Mouse (Mus musculus) neural tube, embryonic 14.5 days (tissue): ENCODE data around the gene Uggt1. TPM values are rescaled to one million over a fixed set of nuclear protein-coding genes. Genes with fewer than 3 reads are reported as not detected.

ENCODE experiments used
- microRNA-seq: library from miRNA; unstranded; fragments of <30 nt; microRNA quantifications from one replicate; pipeline ENCODE4, GENCODE M21; 2016
- polyA plus RNA-seq: library from polyadenylated mRNA; unstranded; fragments of >200 nt; fragmentation: Nextera tagmentation; extraction: Ambion mirVana; gene quantifications from 2 replicates; pipeline ENCODE4 v1.2.1, GENCODE M21; 2014

Uggt1 gene
- polyA plus RNA-seq, 1 experiment from 2014 or later: 61.6 TPM

Small RNAs within 50 kb of the gene (microRNA-seq; reads per million reads assigned to microRNA genes)
- gene Mir6897: 4.0 reads per million, percentile 6 among the genes with 10 or more reads in this experiment

Other genes with a start within 250 kb of the Uggt1 start
- gene Hs6st1, start 176.3 kb downstream of the Uggt1 start, polyA plus RNA-seq: 17.7 and 18.1 TPM in 2 replicates
- 1.1 and 2.1 TPM in 2 replicates for gene Neurl3, start 30.0 kb upstream of the Uggt1 start, polyA plus RNA-seq
- gene Arid5a, start 63.0 kb upstream of the Uggt1 start, polyA plus RNA-seq: 2.5 and 4.3 TPM in 2 replicates
- gene Kansl3, start 124.5 kb upstream of the Uggt1 start, polyA plus RNA-seq: 32.3 and 40.0 TPM in 2 replicates
- gene Fer1l5, start 127.6 kb upstream of the Uggt1 start, polyA plus RNA-seq: 1.7 and 2.7 TPM in 2 replicates
- gene Lman2l, start 200.6 kb upstream of the Uggt1 start, polyA plus RNA-seq: 46.2 and 49.3 TPM in 2 replicates
- 8.8 and 9.8 TPM in 2 replicates for gene Cnnm4, start 226.9 kb upstream of the Uggt1 start, polyA plus RNA-seq